Mouse (Mus musculus): ENCODE measurements around the gene Dusp1. TPM values are rescaled to one million over a fixed set of nuclear protein-coding genes. Genes with fewer than 3 reads are reported as not detected.

Gene Dusp1
- polyA plus RNA-seq, 1 experiment from 2014 or later, result 28.3 TPM

- Histone ChIP-seq H3K27ac (ENCODE audit: low read length) (no peak overlapping the region), H3K27me3 (ENCODE audit: insufficient read depth, low read length) (no peaks in the 10 kb centered on the region)
- WGBS, result 91% methylated on average over 5 of the region's 5 CpGs
Measured at GRCm38 (mm10) chr17:26501826-26502225, 60.1 kb downstream of the Dusp1 start.

GRCm38 (mm10) chr17:26498626-26499025, 63.3 kb downstream of the Dusp1 start:
- Histone ChIP-seq H3K36me3 (ENCODE audit: insufficient read depth, low read length) (no peaks in the 10 kb centered on the region), H3K4me3 (ENCODE audit: low read length) (no peak overlapping the region), H3K9me3 (ENCODE audit: low read length) (peaks cover under 1% of the 10 kb centered on the region; the same call in 1 of the 2 replicates), H3K27me3 (ENCODE audit: insufficient read depth, low read length) (no peaks in the 10 kb centered on the region), H3K4me2 (replicated peaks; ENCODE audit: low read depth, low read length) (no peak overlapping the region), H3K9ac (replicated peaks; ENCODE audit: low read length) (no peak overlapping the region), H3K4me1 (ENCODE audit: insufficient read depth, low read length) (peaks cover 15% of the 10 kb centered on the region), H3K27ac (ENCODE audit: low read length) (no peak overlapping the region)
- ATAC-seq (ENCODE audit: low FRiP score, low TSS enrichment), result no peak
- 38% methylated on average over 1 of the region's 1 CpGs for WGBS

More at GRCm38 (mm10) chr17:26501826-26502225, 60.1 kb downstream of the Dusp1 start:
- Histone ChIP-seq H3K4me1 (ENCODE audit: insufficient read depth, low read length) (peaks cover 39% of the 10 kb centered on the region), H3K36me3 (ENCODE audit: insufficient read depth, low read length) (peaks cover 5% of the 10 kb centered on the region; the same call in 1 of the 2 replicates), H3K9ac (replicated peaks; ENCODE audit: low read length) (no peak overlapping the region), H3K4me3 (ENCODE audit: low read length) (no peak overlapping the region), H3K4me2 (replicated peaks; ENCODE audit: low read depth, low read length) (no peak overlapping the region), H3K9me3 (ENCODE audit: low read length) (no peaks in the 10 kb centered on the region)
- no peak for ATAC-seq (ENCODE audit: low FRiP score, low TSS enrichment)

GRCm38 (mm10) chr17:26497416-26497923, 64.5 kb downstream of the Dusp1 start:
- H3K27ac ChIP-seq (ENCODE audit: low read length), result peak overlapping the region; percentile 51
- H3K36me3 ChIP-seq (ENCODE audit: insufficient read depth, low read length), result no peaks in the 10 kb centered on the region
- WGBS, result 59% methylated on average over 5 of the region's 5 CpGs
- H3K4me3 ChIP-seq (ENCODE audit: low read length), result no peak overlapping the region
- peaks cover 3% of the 10 kb centered on the region; the same call in 1 of the 2 replicates for H3K4me1 ChIP-seq (ENCODE audit: insufficient read depth, low read length)
- no peaks in the 10 kb centered on the region for H3K27me3 ChIP-seq (ENCODE audit: insufficient read depth, low read length)
- H3K9me3 ChIP-seq (ENCODE audit: low read length), result peaks cover 10% of the 10 kb centered on the region
- no peak overlapping the region for H3K9ac ChIP-seq (replicated peaks; ENCODE audit: low read length)
- H3K4me2 ChIP-seq (replicated peaks; ENCODE audit: low read depth, low read length), result no peak overlapping the region
- peak; percentile 42; the same call in 1 of the 2 replicates for ATAC-seq (ENCODE audit: low FRiP score, low TSS enrichment)

GRCm38 (mm10) chr17:26494642-26495468, 67.1 kb downstream of the Dusp1 start:
- no peak for ATAC-seq (ENCODE audit: low FRiP score, low TSS enrichment)
- WGBS, result 83% methylated on average over 4 of the region's 4 CpGs
- Histone ChIP-seq H3K4me1 (ENCODE audit: insufficient read depth, low read length) (no peaks in the 10 kb centered on the region), H3K9ac (replicated peaks; ENCODE audit: low read length) (no peak overlapping the region), H3K27ac (ENCODE audit: low read length) (no peak overlapping the region), H3K27me3 (ENCODE audit: insufficient read depth, low read length) (no peaks in the 10 kb centered on the region), H3K4me2 (replicated peaks; ENCODE audit: low read depth, low read length) (no peak overlapping the region), H3K4me3 (ENCODE audit: low read length) (no peak overlapping the region), H3K9me3 (ENCODE audit: low read length) (peaks cover 15% of the 10 kb centered on the region), H3K36me3 (ENCODE audit: insufficient read depth, low read length) (no peaks in the 10 kb centered on the region)

- Histone ChIP-seq H3K27ac (ENCODE audit: low read length) (no peak overlapping the region), H3K9me3 (ENCODE audit: low read length) (peaks cover 15% of the 10 kb centered on the region), H3K4me1 (ENCODE audit: insufficient read depth, low read length) (no peaks in the 10 kb centered on the region), H3K4me3 (ENCODE audit: low read length) (no peak overlapping the region), H3K4me2 (replicated peaks; ENCODE audit: low read depth, low read length) (no peak overlapping the region), H3K27me3 (ENCODE audit: insufficient read depth, low read length) (no peaks in the 10 kb centered on the region), H3K36me3 (ENCODE audit: insufficient read depth, low read length) (no peaks in the 10 kb centered on the region), H3K9ac (replicated peaks; ENCODE audit: low read length) (no peak overlapping the region)
- ATAC-seq (ENCODE audit: low FRiP score, low TSS enrichment), result no peak
- 80% methylated on average over 3 of the region's 3 CpGs for WGBS
Measured at GRCm38 (mm10) chr17:26492246-26492645, 69.7 kb downstream of the Dusp1 start.

- ATAC-seq (ENCODE audit: low FRiP score, low TSS enrichment), result no peak
Measured at GRCm38 (mm10) chr17:26490910-26491309, 71.0 kb downstream of the Dusp1 start.

GRCm38 (mm10) chr17:26490072-26490471, 71.9 kb downstream of the Dusp1 start:
- H3K27me3 ChIP-seq (ENCODE audit: insufficient read depth, low read length), result no peaks in the 10 kb centered on the region
- H3K9me3 ChIP-seq (ENCODE audit: low read length), result peaks cover 15% of the 10 kb centered on the region
- H3K4me2 ChIP-seq (replicated peaks; ENCODE audit: low read depth, low read length), result no peak overlapping the region
- no peak overlapping the region for H3K9ac ChIP-seq (replicated peaks; ENCODE audit: low read length)
- H3K4me1 ChIP-seq (ENCODE audit: insufficient read depth, low read length), result no peaks in the 10 kb centered on the region
- no peak overlapping the region for H3K4me3 ChIP-seq (ENCODE audit: low read length)
- no peak overlapping the region for H3K27ac ChIP-seq (ENCODE audit: low read length)
- WGBS, result 89% methylated on average over 10 of the region's 10 CpGs
- no peak for ATAC-seq (ENCODE audit: low FRiP score, low TSS enrichment)
- no peaks in the 10 kb centered on the region for H3K36me3 ChIP-seq (ENCODE audit: insufficient read depth, low read length)

More at GRCm38 (mm10) chr17:26490910-26491309, 71.0 kb downstream of the Dusp1 start:
- no peaks in the 10 kb centered on the region for H3K36me3 ChIP-seq (ENCODE audit: insufficient read depth, low read length)
- no peaks in the 10 kb centered on the region for H3K27me3 ChIP-seq (ENCODE audit: insufficient read depth, low read length)
- WGBS, result 65% methylated on average over 2 of the region's 2 CpGs
- H3K9ac ChIP-seq (replicated peaks; ENCODE audit: low read length), result no peak overlapping the region
- peaks cover 15% of the 10 kb centered on the region for H3K9me3 ChIP-seq (ENCODE audit: low read length)
- H3K4me3 ChIP-seq (ENCODE audit: low read length), result no peak overlapping the region
- H3K4me1 ChIP-seq (ENCODE audit: insufficient read depth, low read length), result no peaks in the 10 kb centered on the region
- no peak overlapping the region for H3K27ac ChIP-seq (ENCODE audit: low read length)
- H3K4me2 ChIP-seq (replicated peaks; ENCODE audit: low read depth, low read length), result no peak overlapping the region

GRCm38 (mm10) chr17:26488711-26489403, 73.1 kb downstream of the Dusp1 start:
- Histone ChIP-seq H3K9me3 (ENCODE audit: low read length) (peaks cover 15% of the 10 kb centered on the region), H3K27ac (ENCODE audit: low read length) (no peak overlapping the region), H3K27me3 (ENCODE audit: insufficient read depth, low read length) (no peaks in the 10 kb centered on the region), H3K4me3 (ENCODE audit: low read length) (no peak overlapping the region), H3K9ac (replicated peaks; ENCODE audit: low read length) (no peak overlapping the region), H3K4me2 (replicated peaks; ENCODE audit: low read depth, low read length) (no peak overlapping the region), H3K36me3 (ENCODE audit: insufficient read depth, low read length) (no peaks in the 10 kb centered on the region), H3K4me1 (ENCODE audit: insufficient read depth, low read length) (no peaks in the 10 kb centered on the region)
- WGBS, result 79% methylated on average over 8 of the region's 8 CpGs
- ATAC-seq (ENCODE audit: low FRiP score, low TSS enrichment), result no peak

GRCm38 (mm10) chr17:26487917-26488316, 74.0 kb downstream of the Dusp1 start:
- H3K27ac ChIP-seq (ENCODE audit: low read length), result no peak overlapping the region
- ATAC-seq (ENCODE audit: low FRiP score, low TSS enrichment), result no peak

More at GRCm38 (mm10) chr17:26487917-26488316, 74.0 kb downstream of the Dusp1 start:
- H3K9ac ChIP-seq (replicated peaks; ENCODE audit: low read length), result no peak overlapping the region
- no peak overlapping the region for H3K4me2 ChIP-seq (replicated peaks; ENCODE audit: low read depth, low read length)
- 94% methylated on average over 4 of the region's 4 CpGs for WGBS
- H3K36me3 ChIP-seq (ENCODE audit: insufficient read depth, low read length), result no peaks in the 10 kb centered on the region
- peaks cover 10% of the 10 kb centered on the region; the same call in 1 of the 2 replicates for H3K9me3 ChIP-seq (ENCODE audit: low read length)
- no peaks in the 10 kb centered on the region for H3K27me3 ChIP-seq (ENCODE audit: insufficient read depth, low read length)
- no peaks in the 10 kb centered on the region for H3K4me1 ChIP-seq (ENCODE audit: insufficient read depth, low read length)
- H3K4me3 ChIP-seq (ENCODE audit: low read length), result no peak overlapping the region
